Mouse (Mus musculus) 3T3-L1 (cell line): ENCODE data around the gene Sh2d4b.

Experiments
- DNase-seq: peaks from one replicate; pipeline ENCODE4 v3.0.0-alpha.2; 2015; ENCODE audit warnings: low read depth, low spot score

Gene Sh2d4b

GRCm38 (mm10) chr14:40906770-40907169 is 13.7 kb upstream of the Sh2d4b start:
- DNase-seq: no peak

- no peak for DNase-seq
Observed at GRCm38 (mm10) chr14:40905813-40906212, 12.7 kb upstream of the Sh2d4b start.

GRCm38 (mm10) chr14:40902307-40903055 is 9.4 kb upstream of the Sh2d4b start:
- peak; percentile 16 for DNase-seq

- DNase-seq: no peak
Observed at GRCm38 (mm10) chr14:40900267-40900666, 7.2 kb upstream of the Sh2d4b start.

GRCm38 (mm10) chr14:40897916-40898315 is 4.8 kb upstream of the Sh2d4b start:
- DNase-seq: no peak

GRCm38 (mm10) chr14:40895681-40896080 is 2.6 kb upstream of the Sh2d4b start:
- no peak for DNase-seq

GRCm38 (mm10) chr14:40894576-40895247 is 1.6 kb upstream of the Sh2d4b start:
- peak; percentile 45 for DNase-seq

GRCm38 (mm10) chr14:40893884-40894283 is 818 bp upstream of the Sh2d4b start:
- DNase-seq: no peak

GRCm38 (mm10) chr14:40892326-40892825 is 690 bp downstream of the Sh2d4b start:
- DNase-seq: no peak

- no peak for DNase-seq
Observed at GRCm38 (mm10) chr14:40891506-40891905, 1.6 kb downstream of the Sh2d4b start.

- DNase-seq: no peak
Observed at GRCm38 (mm10) chr14:40889704-40890103, 3.4 kb downstream of the Sh2d4b start.

GRCm38 (mm10) chr14:40889181-40889580 is 3.9 kb downstream of the Sh2d4b start:
- no peak for DNase-seq

- no peak for DNase-seq
Observed at GRCm38 (mm10) chr14:40886428-40887202, 6.5 kb downstream of the Sh2d4b start.

GRCm38 (mm10) chr14:40885752-40886151 is 7.3 kb downstream of the Sh2d4b start:
- DNase-seq: no peak

- DNase-seq: peak; percentile 70
Observed at GRCm38 (mm10) chr14:40885225-40885624, 7.8 kb downstream of the Sh2d4b start.

GRCm38 (mm10) chr14:40874565-40874964 is 18.5 kb downstream of the Sh2d4b start:
- no peak for DNase-seq

- DNase-seq: no peak
Observed at GRCm38 (mm10) chr14:40873961-40874360, 19.1 kb downstream of the Sh2d4b start.

GRCm38 (mm10) chr14:40870598-40870997 is 22.5 kb downstream of the Sh2d4b start:
- DNase-seq: no peak

- no peak for DNase-seq
Observed at GRCm38 (mm10) chr14:40864811-40865514, 28.1 kb downstream of the Sh2d4b start.

GRCm38 (mm10) chr14:40863659-40864058 is 29.4 kb downstream of the Sh2d4b start:
- no peak for DNase-seq

- DNase-seq: no peak
Observed at GRCm38 (mm10) chr14:40863022-40863421, 30.0 kb downstream of the Sh2d4b start.

GRCm38 (mm10) chr14:40852978-40853377 is 40.1 kb downstream of the Sh2d4b start:
- no peak for DNase-seq
